Mouse (Mus musculus) bone marrow macrophage, adult 2 months (primary cell): ENCODE results near the gene Pou6f1.

Experiments used
- CTCF ChIP-seq: IDR thresholded peaks from 2 replicates; pipeline ENCODE4 v1.5.1; 2012; ENCODE audit warnings: low read depth, mild to moderate bottlenecking, low read length, moderate library complexity
- POLR2A ChIP-seq: IDR thresholded peaks from 2 replicates; pipeline ENCODE4 v1.6.1; 2012; ENCODE audit warnings: mild to moderate bottlenecking, low read depth, low read length, borderline replicate concordance

DNA sequence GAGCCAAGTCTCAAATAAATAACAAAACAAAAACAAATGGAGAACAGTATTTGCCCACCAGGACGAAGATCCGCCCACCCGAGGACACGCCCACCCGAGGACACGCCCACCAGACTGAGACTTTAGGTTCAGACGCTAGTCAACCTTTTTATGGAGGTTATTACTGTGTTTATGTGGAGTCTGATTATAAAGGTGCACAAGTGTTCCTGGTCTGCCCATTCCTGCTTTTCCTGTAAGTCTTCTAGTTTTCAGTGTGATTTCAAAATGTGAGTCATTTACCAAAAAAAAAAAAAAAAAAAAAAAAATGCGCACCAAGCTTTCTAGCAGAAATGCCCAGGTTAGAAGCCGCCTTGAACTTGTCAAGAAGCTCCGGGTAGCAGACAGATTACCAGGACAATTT lies 27.5 kb upstream of the Pou6f1 start:
- no peak for TF ChIP-seq CTCF
- TF ChIP-seq POLR2A = no peak
